ENCODE assay signal across 19 mouse cellular contexts in genomic region chr14:101806058-101806457, GRCm38 (mm10).
DNase-seq lines count a peak whose midpoint lies in the region; ATAC-seq and TF ChIP-seq lines count a peak whose summit lies in the region.
"Had no signal": no experiment of that assay in that cellular context is flagged by ENCODE, and none has a peak within 500 bp of the region (broad histone marks: within the 10 kb centered on the region; RNA-seq: fewer than 3 reads in every experiment).

No protein-coding gene starts in this region.

- H3K9me3 ChIP-seq in kidney, embryonic 14.5 days (ENCODE audit: control insufficient read depth, low read length) = no peaks in the 10 kb centered on the region
- H3K9me3 ChIP-seq in lung, postnatal 0 days (ENCODE audit: low read length) = no peaks in the 10 kb centered on the region
- H3K9me3 ChIP-seq in intestine, embryonic 15.5 days = no peaks in the 10 kb centered on the region
- H3K9me3 ChIP-seq: forebrain, embryonic 12.5 days; limb, embryonic 12.5 days; liver, embryonic 12.5 days; neural tube, embryonic 15.5 days had no signal

- H3K36me3 ChIP-seq in kidney, embryonic 14.5 days (ENCODE audit: control insufficient read depth, insufficient read depth, low read length) = no peaks in the 10 kb centered on the region
- no peaks in the 10 kb centered on the region for H3K36me3 ChIP-seq in lung, postnatal 0 days (ENCODE audit: insufficient read depth, low read length)
- no peaks in the 10 kb centered on the region for H3K36me3 ChIP-seq in intestine, embryonic 15.5 days
- H3K36me3 ChIP-seq: forebrain, embryonic 12.5 days; limb, embryonic 12.5 days; liver, embryonic 12.5 days; neural tube, embryonic 15.5 days had no signal

- H3K9ac ChIP-seq in kidney, embryonic 14.5 days (ENCODE audit: low read depth, low read length) = no peak overlapping the region
- no peak overlapping the region for H3K9ac ChIP-seq in lung, postnatal 0 days (replicated peaks; ENCODE audit: low read depth)
- H3K9ac ChIP-seq in intestine, embryonic 15.5 days = no peak overlapping the region
- H3K9ac ChIP-seq: forebrain, embryonic 12.5 days; limb, embryonic 12.5 days; liver, embryonic 12.5 days; neural tube, embryonic 15.5 days had no signal

- no peak for TF ChIP-seq POLR2A in cerebellum, adult 2 months (IDR thresholded peaks at IDR 0.05; ENCODE audit: borderline replicate concordance, insufficient read depth, low read length)

- peaks cover 30% of the 10 kb centered on the region for H3K4me1 ChIP-seq in kidney, embryonic 14.5 days (ENCODE audit: control insufficient read depth, insufficient read depth, low read length)
- peaks cover 15% of the 10 kb centered on the region; the same call in 1 of the 2 replicates for H3K4me1 ChIP-seq in lung, postnatal 0 days (ENCODE audit: insufficient read depth, low read depth, low read length)
- peaks cover 6% of the 10 kb centered on the region for H3K4me1 ChIP-seq in intestine, embryonic 15.5 days (replicated peaks)
- H3K4me1 ChIP-seq in cerebellum, adult 2 months (ENCODE audit: control insufficient read depth, insufficient read depth, low read length) = no peaks in the 10 kb centered on the region
- H3K4me1 ChIP-seq: forebrain, embryonic 12.5 days; liver, embryonic 12.5 days; neural tube, embryonic 15.5 days had no signal

- no peak overlapping the region for H3K4me3 ChIP-seq in kidney, embryonic 14.5 days (ENCODE audit: low read length)
- H3K4me3 ChIP-seq in lung, postnatal 0 days (ENCODE audit: low read depth, low read length) = no peak overlapping the region
- no peak overlapping the region for H3K4me3 ChIP-seq in intestine, embryonic 15.5 days (replicated peaks)
- H3K4me3 ChIP-seq in layer of hippocampus, adult 2 months = no peak overlapping the region
- no peak overlapping the region for H3K4me3 ChIP-seq in cerebellum, adult 2 months (replicated peaks; ENCODE audit: insufficient read depth, low read depth, low read length)
- H3K4me3 ChIP-seq: forebrain, embryonic 12.5 days; limb, embryonic 12.5 days; liver, embryonic 12.5 days; neural tube, embryonic 15.5 days had no signal

- no peak for TF ChIP-seq CTCF in lung, postnatal 0 days (IDR thresholded peaks at IDR 0.05)
- TF ChIP-seq CTCF in layer of hippocampus, adult 2 months (conservative IDR thresholded peaks at IDR 0.05) = no peak
- no peak for TF ChIP-seq CTCF in cerebellum, adult 2 months (IDR thresholded peaks at IDR 0.05; ENCODE audit: borderline replicate concordance, insufficient read depth, low read depth, low read length)

- no peak for ATAC-seq in kidney, embryonic 14.5 days (ENCODE audit: low FRiP score, low TSS enrichment)
- ATAC-seq in lung, postnatal 0 days = peak; percentile 7; the same call in 1 of the 2 replicates
- ATAC-seq in intestine, embryonic 15.5 days = no peak
- ATAC-seq: liver, embryonic 12.5 days; midbrain, embryonic 16.5 days had no signal

- no peak overlapping the region for H3K4me2 ChIP-seq in kidney, embryonic 14.5 days (replicated peaks; ENCODE audit: low read depth, low read length)
- H3K4me2 ChIP-seq in lung, postnatal 0 days (replicated peaks; ENCODE audit: low read depth, low read length) = no peak overlapping the region
- no peak overlapping the region for H3K4me2 ChIP-seq in intestine, embryonic 15.5 days (replicated peaks)
- H3K4me2 ChIP-seq: forebrain, embryonic 12.5 days; limb, embryonic 12.5 days; liver, embryonic 12.5 days; neural tube, embryonic 15.5 days had no signal

- H3K27ac ChIP-seq in kidney, embryonic 14.5 days (ENCODE audit: low read depth, low read length) = peak overlapping the region; percentile 38; the same call in 1 of the 2 replicates
- peak overlapping the region; percentile 83 for H3K27ac ChIP-seq in lung, postnatal 0 days (ENCODE audit: low read length)
- H3K27ac ChIP-seq in intestine, embryonic 15.5 days = peak overlapping the region; percentile 48
- H3K27ac ChIP-seq in layer of hippocampus, adult 2 months = no peak overlapping the region
- no peak overlapping the region for H3K27ac ChIP-seq in cerebellum, adult 2 months (ENCODE audit: insufficient read depth, low read length)
- H3K27ac ChIP-seq: forebrain, embryonic 12.5 days; limb, embryonic 12.5 days; liver, embryonic 12.5 days; neural tube, embryonic 15.5 days had no signal

- no peaks in the 10 kb centered on the region for H3K27me3 ChIP-seq in kidney, embryonic 14.5 days (ENCODE audit: control insufficient read depth, insufficient read depth, low read length)
- no peaks in the 10 kb centered on the region for H3K27me3 ChIP-seq in lung, postnatal 0 days (replicated peaks; ENCODE audit: insufficient read depth, low read length)
- no peaks in the 10 kb centered on the region for H3K27me3 ChIP-seq in intestine, embryonic 15.5 days (replicated peaks)
- H3K27me3 ChIP-seq in cerebellum, adult 2 months (ENCODE audit: control insufficient read depth, insufficient read depth, low read length) = no peaks in the 10 kb centered on the region
- H3K27me3 ChIP-seq: forebrain, embryonic 12.5 days; limb, embryonic 12.5 days; liver, embryonic 12.5 days; neural tube, embryonic 15.5 days had no signal

- TF ChIP-seq EP300 in lung, postnatal 0 days (IDR thresholded peaks at IDR 0.05) = peak; percentile 85

- 59% methylated on average over 5 of the region's 5 CpGs for WGBS in kidney, embryonic 14.5 days
- WGBS in lung, postnatal 0 days = 48% methylated on average over 5 of the region's 5 CpGs
- 54% methylated on average over 5 of the region's 5 CpGs for WGBS in intestine, embryonic 15.5 days
- 67% methylated on average over 5 of the region's 5 CpGs for WGBS in cerebellum, adult 2 months

- no peak for DNase-seq in kidney, adult 9 months
- DNase-seq in lung, postnatal 0 days (ENCODE audit: low spot score) = peak; percentile 57
- no peak for DNase-seq in lung, postnatal 14 days
- DNase-seq in layer of hippocampus, adult 2 months (ENCODE audit: low spot score in 2 of 2) = no peak
- no peak for DNase-seq in cerebellum, adult 2 months
- DNase-seq: adrenal gland, adult 8-10 months; cerebellum, adult 9-11 months; gastrocnemius, postnatal 10 days; heart, adult 18-20 months; heart, postnatal 36 days; right cerebral cortex, postnatal 25 days; thymus, postnatal 25 days had no signal

Comparison
In these comparisons a context has a peak if more than half of its experiments do, and no peak if none do; other contexts are left out.
1. H3K27ac ChIP-seq: peak in kidney, embryonic 14.5 days (single experiment), lung, postnatal 0 days (single experiment) and intestine, embryonic 15.5 days (single experiment); none in layer of hippocampus, adult 2 months (single experiment) and cerebellum, adult 2 months (single experiment).